Mouse (Mus musculus): Measurements from ENCODE around the gene Lancl3.

DNA sequence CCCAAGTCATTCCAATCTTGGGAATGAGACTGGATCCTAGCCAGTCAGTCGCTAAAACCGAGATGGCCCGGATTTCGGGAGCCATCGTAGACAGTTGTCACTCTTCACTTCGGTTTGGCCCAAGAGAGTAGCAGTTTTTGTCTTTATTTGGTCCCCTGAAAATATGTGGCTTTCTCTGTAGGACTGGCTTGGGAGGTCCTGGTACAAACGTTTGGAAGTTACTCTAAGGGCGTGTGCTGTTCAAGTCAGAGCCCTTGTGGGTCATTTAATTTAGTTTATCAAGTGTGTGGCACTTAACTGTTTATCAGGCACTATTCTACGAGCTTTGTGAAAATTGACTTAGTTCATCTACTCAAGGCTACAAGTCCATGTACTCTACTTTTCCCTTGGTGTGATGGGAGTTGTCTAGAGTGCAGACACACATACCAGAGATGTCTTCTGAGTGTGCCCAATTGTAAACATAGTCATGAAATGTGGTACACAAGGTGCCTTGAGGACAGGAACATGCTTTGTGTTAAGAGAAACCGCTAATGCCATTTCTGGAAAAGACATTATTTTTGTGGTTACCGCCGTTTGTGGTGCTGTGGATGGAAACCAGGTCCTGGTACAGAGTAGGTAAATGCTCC, 73.8 kb downstream of the Lancl3 start:
- TF ChIP-seq CTCF (conservative IDR thresholded peaks at IDR 0.05; ENCODE audit: low read length) (no peak), NANOG (IDR thresholded peaks at IDR 0.05; ENCODE audit: borderline replicate concordance, low read length) (no peak), POU5F1 (IDR thresholded peaks at IDR 0.05; ENCODE audit: borderline replicate concordance, low read length) (no peak)
